Mouse (Mus musculus): ENCODE data around the gene Pdzd3. TPM values are rescaled to one million over a fixed set of nuclear protein-coding genes. Genes with fewer than 3 reads are reported as not detected.

Pdzd3 gene
- total RNA-seq, 2 experiments from 2014 or later: 0.53 to 0.73 TPM

DNA sequence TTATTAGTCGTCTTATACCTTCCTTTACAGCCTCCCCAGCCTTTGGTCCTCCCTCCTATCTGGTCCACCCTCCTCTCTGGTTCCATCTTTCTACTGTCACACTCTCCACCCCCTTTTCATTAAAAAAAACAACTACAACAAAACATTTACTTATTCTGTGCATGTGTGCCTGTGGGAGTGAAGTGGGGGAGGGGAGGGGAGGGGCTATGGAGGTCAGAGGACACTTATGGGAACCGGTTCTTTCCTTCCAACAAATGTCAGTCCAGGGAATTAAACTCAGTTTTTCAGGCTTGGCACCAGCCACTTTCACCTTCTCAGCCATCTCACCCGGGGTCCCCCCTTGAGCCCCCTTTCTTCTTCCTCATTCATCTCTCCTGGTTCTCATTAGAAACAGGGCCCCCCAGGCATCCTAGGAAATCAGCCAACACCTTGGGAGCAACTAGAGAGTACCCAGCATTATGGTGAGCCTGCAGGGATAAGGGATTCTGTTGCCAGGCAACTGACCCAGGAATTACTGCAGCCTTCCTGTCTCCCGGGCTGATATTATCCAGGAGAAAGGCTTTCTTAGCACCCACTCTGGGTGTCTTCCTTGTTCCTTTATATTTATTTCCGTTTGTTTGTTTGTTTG is 3.4 kb upstream of the Pdzd3 start:
- peak in 1 of 2 experiments; percentile 32 for DNase-seq (ENCODE audit: low spot score in 2 of 2)
- intact Hi-C loops (cut with DNase I): no loop called here

DNA sequence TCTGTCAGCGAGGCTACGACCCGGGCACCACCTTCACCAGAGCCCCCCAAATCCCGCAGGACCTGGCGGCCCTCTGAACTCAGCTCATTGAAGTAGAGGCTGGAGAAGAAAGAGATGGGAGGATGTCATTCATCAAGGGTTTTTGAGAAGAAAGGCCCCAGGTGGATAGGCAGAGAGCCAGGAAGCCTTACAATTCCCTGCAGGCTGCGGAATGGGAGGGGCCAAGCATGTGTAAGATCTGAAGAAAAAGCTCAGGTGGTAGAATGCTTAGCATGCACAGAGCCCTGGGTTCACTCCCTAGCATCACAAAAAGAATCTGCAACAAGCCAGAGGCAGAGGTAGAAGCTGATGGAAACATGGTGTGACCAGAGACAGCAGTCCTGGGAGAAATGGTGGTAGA is 2.2 kb upstream of the Pdzd3 start:
- intact Hi-C loops (cut with DNase I): no loop called here
- DNase-seq (ENCODE audit: low spot score in 2 of 2): no peak

DNA sequence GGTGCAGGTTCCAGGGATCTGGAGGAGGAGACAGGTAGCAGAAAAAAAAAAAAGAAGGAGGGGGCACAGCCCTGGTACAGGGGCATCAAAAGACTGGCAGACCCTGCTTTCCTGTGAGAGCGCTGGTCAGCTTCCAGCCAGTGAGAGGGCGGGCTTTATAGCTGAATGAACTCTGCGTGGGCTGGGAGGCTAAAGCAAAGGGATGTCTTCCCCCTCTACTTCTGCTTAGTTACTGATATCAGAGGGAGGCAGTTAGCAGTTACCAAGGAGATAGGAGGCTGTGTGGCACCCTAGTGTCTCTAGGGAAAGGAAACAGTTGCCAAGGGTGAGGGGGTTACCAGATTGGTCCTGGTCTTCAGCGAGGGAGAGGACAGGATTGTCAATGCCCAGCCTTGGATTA is 826 bp downstream of the Pdzd3 start:
- intact Hi-C loops (cut with DNase I): no loop called here
- no peak for DNase-seq (ENCODE audit: low spot score in 2 of 2)

DNA sequence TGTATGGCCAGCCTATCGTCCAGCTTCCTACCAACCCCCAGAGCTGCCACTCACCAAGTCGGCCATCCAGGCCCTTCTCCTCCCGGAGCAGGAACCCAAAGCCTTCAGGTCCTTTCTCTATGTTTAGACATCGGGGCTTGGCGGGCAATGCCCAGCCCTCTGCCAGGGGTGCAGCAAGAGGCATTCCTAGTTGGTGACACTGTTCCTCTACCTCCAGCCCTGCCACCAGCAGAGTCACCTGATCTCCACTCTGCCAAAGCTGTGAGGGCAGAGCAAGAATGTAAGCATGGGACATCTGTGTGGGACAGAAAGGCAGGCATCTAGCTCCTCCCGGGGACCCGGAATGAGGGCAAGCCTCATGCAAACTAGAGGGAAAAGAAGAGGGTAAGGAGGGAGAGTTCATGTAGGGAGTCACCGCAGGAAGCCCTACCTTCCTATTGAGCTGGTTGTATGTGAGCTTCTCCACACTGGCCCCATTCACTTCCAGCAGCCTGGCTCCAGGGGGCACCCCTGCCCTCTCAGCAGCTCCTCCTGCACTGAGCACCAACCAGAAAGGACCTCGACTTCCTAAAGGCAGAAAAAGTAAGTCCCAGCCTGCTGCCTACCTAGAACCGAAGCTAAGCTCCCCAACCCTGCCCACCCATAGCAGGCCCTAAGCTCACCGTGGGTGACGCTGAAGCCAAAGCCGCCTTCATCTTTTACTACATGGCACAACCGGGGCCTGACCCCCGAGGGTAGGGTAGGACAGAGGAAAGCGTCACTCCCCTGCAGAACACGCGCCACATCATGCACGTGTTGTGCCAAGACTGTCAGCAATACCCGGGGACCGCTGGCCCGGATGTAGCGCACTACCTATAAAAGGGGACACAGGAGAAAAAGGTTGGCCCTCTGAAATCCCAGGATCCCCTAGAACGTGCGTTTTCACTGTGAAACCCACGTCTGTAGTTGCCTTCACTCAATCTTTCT is 1.8 kb downstream of the Pdzd3 start:
- intact Hi-C loops (cut with DNase I): loop anchor here (5.0 kb wide), 1 partner anchor 117 kb away; the partner anchor contains the start of gene Mcam
- peak; percentile 53 to 67 for DNase-seq (ENCODE audit: low spot score in 2 of 2)

DNA sequence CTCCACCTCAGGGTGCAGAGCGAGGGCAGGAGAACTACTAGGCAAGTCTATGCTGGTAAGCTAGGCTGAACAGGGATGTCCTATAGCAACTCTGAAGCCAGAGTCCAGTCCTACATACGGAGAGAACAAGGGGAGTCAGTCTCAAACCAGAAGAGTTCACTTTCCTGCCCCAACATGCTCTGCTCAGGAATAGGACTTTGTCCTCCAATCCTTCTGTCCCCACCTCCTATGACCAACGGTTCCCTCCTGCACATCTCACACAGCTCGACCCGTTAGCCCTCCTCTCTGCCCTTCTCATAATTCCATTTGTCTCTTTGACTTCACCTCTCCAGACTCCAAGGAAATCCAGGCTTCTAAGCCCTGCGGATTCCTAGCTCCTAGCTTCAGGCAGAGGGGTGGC is 3.4 kb downstream of the Pdzd3 start:
- DNase-seq (ENCODE audit: low spot score in 2 of 2): no peak

DNA sequence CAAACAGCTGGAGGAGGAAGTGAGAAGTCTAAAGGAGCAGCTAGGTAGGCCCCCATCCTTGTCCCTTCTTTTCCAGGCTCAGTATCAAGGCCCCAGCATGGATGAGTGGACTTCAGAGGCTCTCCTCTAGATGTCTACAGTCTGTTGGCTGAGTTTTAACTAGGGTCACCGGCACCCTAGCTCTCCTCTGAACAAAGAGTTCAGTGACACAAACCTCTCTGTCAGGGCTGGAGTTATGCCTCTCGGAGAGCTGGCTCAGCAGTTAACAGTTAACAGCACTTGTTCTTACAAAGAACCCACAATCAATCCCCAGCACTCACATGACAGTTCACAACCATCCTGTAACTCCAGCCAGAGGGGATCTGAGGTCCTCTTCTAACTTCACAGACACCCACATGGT is 7.7 kb downstream of the Pdzd3 start:
- DNase-seq (ENCODE audit: low spot score in 2 of 2): no peak
- intact Hi-C loops (cut with DNase I): no loop called here

More for the DNA sequence above, 3.4 kb downstream of the Pdzd3 start:
- intact Hi-C loops (cut with DNase I): loop anchor here (5.0 kb wide), 1 partner anchor 116 kb away; the partner anchor contains the start of gene Mcam

DNA sequence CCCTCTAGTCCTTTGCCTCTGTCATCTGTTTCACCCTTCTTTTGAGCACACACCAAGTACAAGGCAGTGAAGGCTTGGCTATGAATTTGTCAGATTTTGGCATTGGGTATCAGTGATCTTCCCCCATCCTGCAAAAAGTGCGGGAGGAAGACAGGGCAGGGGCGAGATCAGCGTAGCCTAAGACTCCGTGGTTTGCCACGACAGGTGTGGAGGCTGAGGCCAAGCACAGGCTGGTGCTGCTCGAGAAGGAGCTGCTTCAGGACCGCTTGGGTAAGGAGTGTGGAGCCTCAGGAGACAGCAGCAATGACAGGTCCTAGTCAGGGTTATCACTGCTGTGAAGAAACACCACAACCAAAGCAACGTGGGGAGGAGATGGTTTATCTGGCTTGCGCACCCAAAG is 9.9 kb downstream of the Pdzd3 start:
- intact Hi-C loops (cut with DNase I): no loop called here
- no peak for DNase-seq (ENCODE audit: low spot score in 2 of 2)

DNA sequence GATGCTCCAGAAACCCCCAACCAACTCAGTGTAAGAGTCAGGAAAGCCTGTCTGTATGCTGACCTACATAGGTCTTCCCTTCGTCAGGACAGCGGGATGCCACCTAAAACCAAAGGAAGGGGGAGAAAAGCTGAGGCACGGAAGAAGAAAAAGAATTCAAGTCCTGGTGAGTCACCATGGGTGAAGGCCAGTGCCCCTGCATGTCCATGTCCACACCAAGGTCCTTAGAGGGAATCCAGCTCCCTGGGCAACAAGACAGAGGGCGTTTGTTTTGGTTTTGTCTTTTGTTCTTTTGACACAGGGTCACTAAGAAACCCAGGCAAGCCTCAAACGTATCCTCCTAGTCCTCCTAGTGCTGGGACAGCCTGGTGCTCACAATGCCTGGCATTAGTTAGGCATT is 10.4 kb downstream of the Pdzd3 start:
- intact Hi-C loops (cut with DNase I): no loop called here
- DNase-seq (ENCODE audit: low spot score in 2 of 2): no peak

DNA sequence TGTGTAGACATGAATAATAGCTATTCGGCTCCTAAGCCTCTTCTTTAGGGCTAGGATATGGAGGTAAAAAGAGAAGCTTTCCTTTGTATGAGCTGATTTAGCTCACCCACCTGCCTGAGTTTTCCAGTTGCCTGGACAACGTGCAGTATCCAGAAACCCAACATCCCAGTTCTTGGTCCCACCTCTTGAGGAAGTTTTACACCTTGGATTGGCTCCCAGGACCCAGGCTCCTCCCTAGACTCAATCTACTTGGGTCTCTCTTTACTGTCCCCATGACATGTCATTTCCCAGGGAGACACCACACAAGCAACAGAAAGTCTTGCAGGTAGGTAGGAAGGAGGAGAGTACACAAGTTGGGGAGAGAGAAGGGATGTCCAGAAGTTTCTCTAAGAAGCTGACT is 10.9 kb downstream of the Pdzd3 start, which contains the start of gene Ccdc153:
Gene Ccdc153, plus strand, starts transcription at position 278 of the 400 bp plus-strand sequence.
- intact Hi-C loops (cut with DNase I): no loop called here
- no peak for DNase-seq (ENCODE audit: low spot score in 2 of 2)

DNA sequence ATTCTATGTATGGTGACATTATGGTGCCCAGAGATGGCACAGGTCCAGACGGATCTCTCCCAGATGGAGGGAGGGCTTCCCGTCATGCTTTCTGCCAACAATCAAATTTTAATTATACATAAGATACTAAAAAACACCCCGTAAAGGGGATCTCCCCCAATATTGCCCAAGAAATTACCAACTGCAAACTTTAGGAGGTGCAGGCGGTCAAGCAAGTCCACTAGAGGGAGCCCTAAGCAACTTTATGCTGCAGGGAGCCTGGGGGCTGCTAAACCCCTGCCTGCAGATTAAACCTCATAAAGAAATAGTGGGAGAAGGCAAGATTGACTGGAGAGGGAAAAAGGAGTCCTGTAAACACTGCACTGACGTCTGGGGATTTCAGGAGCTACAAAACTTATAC is 11.8 kb downstream of the Pdzd3 start:
- peak; percentile 42 to 47 for DNase-seq (ENCODE audit: low spot score in 2 of 2)
- intact Hi-C loops (cut with DNase I): loop anchor here (10.0 kb wide), 2 partner anchors 55 to 255 kb away; no protein-coding TSS in a partner anchor

DNA sequence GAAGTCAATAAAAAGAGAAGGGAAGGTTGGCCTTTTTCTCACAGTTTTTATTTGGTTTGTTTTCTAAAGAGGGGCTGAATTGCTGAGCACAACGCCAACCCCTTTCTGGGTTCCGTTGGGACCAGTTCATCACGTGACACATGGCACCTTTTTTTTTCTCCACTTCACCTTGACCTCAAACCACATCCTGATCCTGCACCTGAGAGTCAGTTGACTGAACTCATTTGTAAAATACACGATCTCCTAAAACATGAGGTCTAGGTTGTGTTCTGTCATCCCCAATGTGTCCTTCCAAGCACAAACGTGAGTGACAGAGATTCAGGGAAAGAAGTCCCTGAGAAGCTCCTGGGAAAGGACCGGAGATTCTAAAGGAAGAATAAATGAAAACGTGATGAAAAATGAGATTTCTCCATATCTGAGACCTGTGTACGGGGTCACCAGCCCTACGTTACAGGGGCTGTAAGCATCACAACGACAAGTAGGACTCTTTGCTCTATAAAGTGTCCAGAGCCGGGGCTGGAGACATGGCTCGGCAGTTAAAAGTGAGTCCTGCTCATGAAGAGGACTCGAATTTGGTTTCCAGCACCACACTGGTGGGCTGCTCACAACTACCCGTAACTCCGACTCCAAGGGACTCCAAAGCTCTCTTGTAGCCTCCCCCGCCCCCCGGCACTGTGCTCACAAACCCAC is 12.6 kb downstream of the Pdzd3 start:
- intact Hi-C loops (cut with DNase I): loop anchor here (10.0 kb wide), 2 partner anchors 54 to 254 kb away; no protein-coding TSS in a partner anchor
- DNase-seq (ENCODE audit: low spot score in 2 of 2): no peak

DNA sequence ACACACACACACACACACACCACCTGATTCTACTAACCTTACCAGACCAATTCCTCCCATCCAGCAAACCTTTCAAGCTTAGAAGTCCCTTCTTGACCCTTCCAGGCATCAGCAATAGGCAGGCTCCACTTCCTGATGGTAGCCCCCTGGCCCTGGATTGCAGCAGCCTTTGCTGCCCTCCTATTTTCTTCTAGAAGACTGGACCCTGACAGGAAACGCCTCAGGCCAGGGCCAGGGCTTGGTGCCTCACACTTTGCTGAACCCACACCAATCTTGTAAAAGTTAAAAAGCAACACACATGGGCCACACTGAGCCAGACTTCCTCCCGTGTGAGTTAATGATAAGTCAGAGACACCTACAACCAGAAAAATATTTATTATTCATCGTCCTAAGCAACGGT is 14.1 kb downstream of the Pdzd3 start:
- DNase-seq (ENCODE audit: low spot score in 2 of 2): no peak
- intact Hi-C loops (cut with DNase I): loop anchor here (10.0 kb wide), 2 partner anchors 52 to 252 kb away; no protein-coding TSS in a partner anchor

DNA sequence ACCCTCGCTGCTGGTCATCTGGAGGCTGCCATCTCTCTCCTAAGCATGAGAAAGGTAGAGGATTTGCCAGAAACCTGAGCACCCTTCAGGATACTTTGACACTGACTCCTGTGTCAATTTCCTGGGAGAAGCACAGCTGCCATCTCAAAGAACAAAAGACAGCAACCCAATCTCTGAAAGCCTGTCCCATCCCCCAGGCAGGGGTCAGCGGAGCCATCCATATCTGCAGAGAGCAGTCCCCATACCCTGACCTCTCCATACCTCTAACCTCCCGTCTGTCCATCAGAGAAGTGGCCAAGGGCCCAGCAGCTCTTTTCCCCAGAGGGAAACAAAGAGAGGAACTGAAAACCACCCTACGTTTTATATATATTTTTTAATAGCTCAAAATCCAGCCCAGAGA is 14.7 kb downstream of the Pdzd3 start:
- DNase-seq (ENCODE audit: low spot score in 2 of 2): no peak
- intact Hi-C loops (cut with DNase I): loop anchor here (10.0 kb wide), 2 partner anchors 52 to 252 kb away; no protein-coding TSS in a partner anchor

DNA sequence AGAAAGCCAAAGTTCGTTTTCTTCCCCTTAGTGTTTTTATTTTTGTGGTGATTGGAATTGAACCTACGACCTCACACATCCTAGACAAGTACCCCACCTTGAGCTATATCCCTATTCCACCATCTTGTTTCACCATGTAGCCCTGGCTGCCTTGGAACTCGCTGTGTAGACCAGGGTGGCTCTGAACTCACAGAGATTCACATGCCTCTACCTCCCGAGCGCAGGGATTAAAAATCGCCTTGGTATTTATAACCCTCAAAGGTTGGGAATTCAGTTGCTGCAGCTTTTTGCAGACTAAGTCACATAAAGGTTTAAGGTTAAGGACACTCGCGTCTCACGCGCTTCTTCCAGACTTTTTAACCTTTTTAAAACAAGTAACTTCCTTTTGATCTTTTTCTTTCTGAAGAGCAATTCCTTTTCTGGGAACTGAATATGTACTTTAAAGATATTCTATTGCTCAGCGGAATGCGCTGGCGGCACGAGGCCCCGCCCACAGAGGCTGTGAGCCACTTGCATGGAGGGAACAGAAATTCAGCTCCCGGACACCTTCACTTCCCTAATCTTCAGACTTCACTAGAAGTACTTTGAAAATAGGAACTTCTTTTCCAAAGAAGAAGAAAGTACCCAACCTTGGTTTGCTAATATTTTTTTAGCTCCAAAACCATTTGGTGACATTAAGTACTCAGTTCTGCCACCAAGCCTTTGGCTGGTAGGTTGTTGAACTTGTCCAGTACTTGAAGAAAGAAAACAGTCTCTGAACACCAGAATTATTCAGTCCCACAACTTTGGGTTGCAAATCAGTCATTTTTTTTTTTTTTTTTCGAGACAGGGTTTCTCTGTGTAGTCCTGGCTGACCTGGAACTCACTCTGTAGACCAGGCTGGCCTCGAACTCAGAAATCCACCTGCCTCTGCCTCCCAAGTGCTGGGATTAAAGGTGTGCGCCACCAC is 16.5 kb downstream of the Pdzd3 start:
- peak; percentile 61 to 66 for DNase-seq (ENCODE audit: low spot score in 2 of 2)
- intact Hi-C loops (cut with DNase I): loop anchor here (1.0 to 10.0 kb wide), 3 partner anchors 50 to 250 kb away; no protein-coding TSS in a partner anchor

DNA sequence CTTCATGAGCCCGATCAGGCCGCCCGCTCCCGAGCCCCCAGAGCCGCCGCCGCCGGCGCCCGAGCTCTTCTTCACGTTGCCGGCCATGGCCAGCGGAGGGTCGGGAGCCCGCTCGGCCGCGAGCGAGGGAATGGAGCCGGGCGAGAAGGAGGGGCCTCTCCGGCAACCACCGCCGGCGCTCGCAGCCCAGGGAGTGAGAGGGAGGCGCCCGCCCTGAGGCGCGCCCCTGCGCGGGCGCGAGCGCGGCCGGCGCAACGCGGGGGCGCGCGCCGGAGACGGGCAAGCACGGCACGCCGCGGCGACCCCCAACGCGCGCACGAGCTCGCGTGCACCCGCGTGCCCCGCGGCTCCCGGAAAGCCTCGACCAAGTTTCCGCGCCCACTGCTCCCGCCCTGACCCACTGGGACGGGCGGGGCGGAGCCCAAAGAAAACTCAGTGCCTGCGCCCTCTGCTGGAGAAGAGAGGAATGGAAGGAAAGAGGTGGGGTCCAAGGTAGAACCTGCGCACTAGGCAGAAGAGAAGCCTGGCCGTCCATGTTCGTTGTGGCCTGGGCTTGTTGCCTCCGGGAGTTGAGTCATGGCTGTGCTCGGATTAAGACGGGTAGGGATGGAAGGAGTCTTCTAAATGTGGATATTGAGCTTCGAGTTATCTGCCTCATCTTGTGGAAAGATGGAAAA is 17.3 kb downstream of the Pdzd3 start, which contains the start of gene Cbl:
Gene Cbl, minus strand, starts transcription at position 248 of the 677 bp plus-strand sequence.
- peak; percentile 99 to 100 for DNase-seq (ENCODE audit: low spot score in 2 of 2)
- intact Hi-C loops (cut with DNase I): loop anchor here (1.0 to 10.0 kb wide), 3 partner anchors 49 to 249 kb away; no protein-coding TSS in a partner anchor

DNA sequence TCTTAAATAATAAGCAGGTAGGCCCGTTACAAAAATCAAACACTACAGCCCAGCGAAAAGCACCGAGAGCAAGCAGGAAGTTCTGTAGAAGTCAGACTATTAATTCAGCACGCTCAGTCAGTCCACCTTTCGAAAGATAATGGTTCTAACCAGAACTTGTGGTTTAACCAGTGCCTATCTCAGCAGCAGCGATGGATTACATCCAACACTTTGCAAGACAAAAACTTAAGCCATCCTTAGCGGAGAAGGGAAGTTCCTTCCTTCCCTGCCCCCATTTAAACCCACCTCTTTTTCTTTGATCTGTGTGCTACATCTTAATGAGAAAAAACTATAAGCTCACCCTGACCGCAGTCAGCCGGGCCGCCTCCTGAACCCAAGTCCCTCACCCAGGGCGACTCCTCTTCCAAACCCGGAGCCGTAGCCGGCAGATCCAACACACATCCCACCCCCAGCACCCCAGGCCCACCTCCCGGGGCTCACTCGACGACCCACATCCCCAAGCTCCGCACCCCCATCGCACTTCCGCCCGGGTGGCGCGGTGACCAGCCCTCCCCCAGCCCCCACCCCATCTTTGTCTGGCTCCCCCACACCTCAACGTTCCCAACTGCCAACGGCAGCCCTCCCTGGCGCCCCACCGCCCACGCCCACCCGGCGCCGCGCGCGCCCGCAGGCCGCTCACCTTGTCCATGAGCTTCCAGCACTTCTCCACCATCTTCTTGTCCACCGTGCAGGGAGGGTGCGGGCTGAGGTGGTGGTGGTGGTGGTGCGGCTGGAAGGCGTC is 18.1 kb downstream of the Pdzd3 start:
- intact Hi-C loops (cut with DNase I): loop anchor here (10.0 kb wide), 2 partner anchors 48 to 248 kb away; no protein-coding TSS in a partner anchor
- peak in 1 of 2 experiments; percentile 35 for DNase-seq (ENCODE audit: low spot score in 2 of 2)

DNA sequence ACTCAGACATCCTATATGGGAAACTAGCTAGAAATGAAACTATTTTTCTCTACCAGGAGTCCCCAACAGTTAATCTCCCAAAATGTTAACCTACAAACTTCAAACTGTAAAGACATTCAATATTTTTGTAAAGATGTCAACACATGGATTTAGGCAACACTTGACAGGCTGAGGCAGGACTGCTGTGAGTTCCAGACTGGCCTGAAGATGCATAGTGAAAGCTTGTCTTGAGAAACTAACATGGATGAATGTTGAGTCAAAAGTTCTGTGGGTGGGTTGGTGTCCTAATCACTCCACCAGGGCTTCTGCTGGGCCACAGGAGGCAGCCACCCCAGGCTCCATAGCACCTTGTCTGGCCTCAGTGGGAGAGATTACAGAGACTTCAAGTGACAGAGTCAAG is 19.7 kb downstream of the Pdzd3 start:
- DNase-seq (ENCODE audit: low spot score in 2 of 2): no peak
- intact Hi-C loops (cut with DNase I): loop anchor here (10.0 kb wide), 2 partner anchors 47 to 247 kb away; no protein-coding TSS in a partner anchor

Data from left cerebral cortex, postnatal 25 days (tissue).